Mouse (Mus musculus): Measurements from ENCODE around the gene Mastl. TPM values are rescaled to one million over a fixed set of nuclear protein-coding genes. Genes with fewer than 3 reads are reported as not detected.

Gene Mastl
- polyA plus RNA-seq, 1 experiment, result 0.46 TPM

- DNase-seq (ENCODE audit: low read depth, low spot score), result peak; percentile 96
- WGBS, result 2% methylated on average over 34 of the region's 34 CpGs
Observed at GRCm38 (mm10) chr2:23067552-23068369, 88.1 kb downstream of the Mastl start, which contains the start of gene Acbd5. TSS of gene Acbd5 (plus strand) at chr2:23068167.

Other genes starting within 250 kb of the Mastl start
- 80.1 and 120 TPM in 2 replicates for gene Abi1, start 115.8 kb downstream of the Mastl start, polyA plus RNA-seq (2012; rRNA removed)
- gene Acbd5, start 87.9 kb downstream of the Mastl start, polyA plus RNA-seq (2012; rRNA removed), result 3.2 and 8.3 TPM in 2 replicates
- 4.6 and 6.1 TPM in 2 replicates for gene Yme1l1, start 345 bp upstream of the Mastl start, polyA plus RNA-seq (2012; rRNA removed)
- not detected in 2 replicates for gene 4931423N10Rik, start 51.5 kb upstream of the Mastl start, polyA plus RNA-seq (2012; rRNA removed)
- not detected in 2 replicates for gene Nxph2, start 165.2 kb upstream of the Mastl start, polyA plus RNA-seq (2012; rRNA removed)

Measured in large intestine, adult 2 months (tissue).